Mouse (Mus musculus) lung, embryonic 15.5 days (tissue): ENCODE data around the gene Zc3h13. TPM values are rescaled to one million over a fixed set of nuclear protein-coding genes. Genes with fewer than 3 reads are reported as not detected.
A peak's percentile ranks its signal among the peaks of the same experiment; 100 is the strongest.

Source experiments
- ATAC-seq: fragments of 200-750 bp; cut with Nextera tagmentation; 2 replicates; pipeline ENCODE4 v1.8.0; 2017; ENCODE audit warnings: moderate number of reproducible peaks, borderline replicate concordance; ENCODE audit not compliant: low FRiP score, low TSS enrichment; ENCODE audit errors: extremely low read depth
- H3K27ac ChIP-seq: fragments of 300-500 bp; sonication (generic); 2 replicates; pipeline ENCODE4 v1.5.1; 2015; ENCODE audit warnings: moderate library complexity, mild to moderate bottlenecking, inconsistent platforms
- H3K27me3 ChIP-seq: fragments of 300-500 bp; sonication (generic); 2 replicates; pipeline ENCODE4 v1.6.1; 2015; ENCODE audit warnings: inconsistent platforms
- H3K36me3 ChIP-seq: fragments of 300-500 bp; sonication (generic); 2 replicates; pipeline ENCODE4 v1.6.1; 2015; ENCODE audit warnings: inconsistent platforms
- H3K4me1 ChIP-seq: fragments of 300-500 bp; sonication (generic); 2 replicates; pipeline ENCODE4 v1.6.1; 2015; ENCODE audit warnings: inconsistent platforms
- H3K4me2 ChIP-seq: fragments of 300-500 bp; sonication (generic); 2 replicates; pipeline ENCODE4 v1.6.1; 2015; ENCODE audit warnings: inconsistent platforms, mild to moderate bottlenecking, moderate library complexity
- H3K4me3 ChIP-seq: fragments of 300-500 bp; sonication (generic); 2 replicates; pipeline ENCODE4 v1.5.1; 2015; ENCODE audit warnings: mild to moderate bottlenecking, inconsistent platforms
- H3K9ac ChIP-seq: fragments of 300-500 bp; sonication (generic); 2 replicates; pipeline ENCODE4 v1.6.1; 2015; ENCODE audit warnings: inconsistent platforms
- H3K9me3 ChIP-seq: fragments of 300-500 bp; sonication (generic); 2 replicates; pipeline ENCODE4 v1.6.1; 2016; ENCODE audit warnings: inconsistent platforms
- WGBS: fragments of 180-500 bp; shearing (Covaris S2); methylation state at CpG from one replicate; pipeline ENCODE4 v1.1.7; 2015; 5-methylcytosine and 5-hydroxymethylcytosine counted together
- polyA plus RNA-seq: library from polyadenylated mRNA; unstranded; fragments of >200 nt; fragmentation: Nextera tagmentation; extraction: Ambion mirVana; gene quantifications from 2 replicates; pipeline ENCODE4 v1.2.1, GENCODE M21; 2015

Zc3h13 gene
- 26.8 and 31.2 TPM in 2 replicates for polyA plus RNA-seq

GRCm38 (mm10) chr14:75284193-75284915, at the start of gene Zc3h13:
TSS of gene Zc3h13 (plus strand) at chr14:75284373.
- peak; percentile 99 for ATAC-seq
- WGBS = under 1% methylated on average over 60 of the region's 61 CpGs
- peak within 1 kb of the TSS; percentile 89 for H3K9ac ChIP-seq

GRCm38 (mm10) chr14:75235552-75235951, 48.6 kb upstream of the Zc3h13 start:
- no peak overlapping the region for H3K4me2 ChIP-seq
- H3K27me3 ChIP-seq = no peaks in the 10 kb centered on the region
- 80% methylated on average over 8 of the region's 8 CpGs for WGBS
- no peaks in the 10 kb centered on the region for H3K4me1 ChIP-seq
- no peak for ATAC-seq
- no peaks in the 10 kb centered on the region for H3K36me3 ChIP-seq
- no peak overlapping the region for H3K27ac ChIP-seq
- H3K9me3 ChIP-seq = no peaks in the 10 kb centered on the region
- H3K4me3 ChIP-seq = no peak overlapping the region
- no peak overlapping the region for H3K9ac ChIP-seq

More at GRCm38 (mm10) chr14:75284193-75284915, at the start of gene Zc3h13:
- peak within 1 kb of the TSS; percentile 78 for H3K4me2 ChIP-seq
- H3K27ac ChIP-seq = peak within 1 kb of the TSS; percentile 81
- no peaks in the 10 kb centered on the region for H3K36me3 ChIP-seq
- H3K4me1 ChIP-seq = peaks cover 16% of the 10 kb centered on the region
- H3K4me3 ChIP-seq = peak within 1 kb of the TSS; percentile 97
- no peaks in the 10 kb centered on the region for H3K9me3 ChIP-seq
- no peaks in the 10 kb centered on the region for H3K27me3 ChIP-seq

GRCm38 (mm10) chr14:75235955-75236635, 48.1 kb upstream of the Zc3h13 start:
- Histone ChIP-seq H3K27me3 (no peaks in the 10 kb centered on the region), H3K4me3 (no peak overlapping the region), H3K36me3 (no peaks in the 10 kb centered on the region), H3K9me3 (no peaks in the 10 kb centered on the region), H3K27ac (no peak overlapping the region), H3K9ac (no peak overlapping the region), H3K4me1 (no peaks in the 10 kb centered on the region), H3K4me2 (no peak overlapping the region)
- WGBS = 53% methylated on average over 9 of the region's 9 CpGs
- no peak for ATAC-seq

- Histone ChIP-seq H3K4me2 (no peak overlapping the region), H3K4me1 (no peaks in the 10 kb centered on the region), H3K27me3 (no peaks in the 10 kb centered on the region), H3K9me3 (no peaks in the 10 kb centered on the region), H3K9ac (no peak overlapping the region), H3K4me3 (no peak overlapping the region), H3K27ac (no peak overlapping the region), H3K36me3 (no peaks in the 10 kb centered on the region)
- ATAC-seq = no peak
- WGBS = 81% methylated on average over 4 of the region's 4 CpGs
These were observed 47.6 kb upstream of the Zc3h13 start for GRCm38 (mm10) chr14:75236636-75237003.

- no peaks in the 10 kb centered on the region for H3K27me3 ChIP-seq
- H3K4me2 ChIP-seq = no peak overlapping the region
- no peak for ATAC-seq
- 80% methylated on average over 8 of the region's 8 CpGs for WGBS
- H3K9ac ChIP-seq = no peak overlapping the region
- H3K4me3 ChIP-seq = no peak overlapping the region
- no peak overlapping the region for H3K27ac ChIP-seq
- no peaks in the 10 kb centered on the region for H3K4me1 ChIP-seq
- H3K36me3 ChIP-seq = no peaks in the 10 kb centered on the region
- no peaks in the 10 kb centered on the region for H3K9me3 ChIP-seq
These were observed 47.1 kb upstream of the Zc3h13 start for GRCm38 (mm10) chr14:75237096-75237495.

- WGBS = 76% methylated on average over 6 of the region's 6 CpGs
- Histone ChIP-seq H3K4me2 (no peak overlapping the region), H3K27me3 (no peaks in the 10 kb centered on the region), H3K27ac (no peak overlapping the region), H3K9me3 (no peaks in the 10 kb centered on the region), H3K4me3 (no peak overlapping the region), H3K36me3 (no peaks in the 10 kb centered on the region), H3K4me1 (no peaks in the 10 kb centered on the region), H3K9ac (no peak overlapping the region)
- no peak for ATAC-seq
These were observed 46.0 kb upstream of the Zc3h13 start for GRCm38 (mm10) chr14:75238054-75238692.

- Histone ChIP-seq H3K9ac (no peak within 1 kb of the TSS), H3K4me1 (no peaks in the 10 kb centered on the region), H3K27me3 (no peaks in the 10 kb centered on the region), H3K36me3 (no peaks in the 10 kb centered on the region), H3K4me3 (no peak within 1 kb of the TSS), H3K9me3 (no peaks in the 10 kb centered on the region), H3K4me2 (no peak within 1 kb of the TSS), H3K27ac (no peak within 1 kb of the TSS)
- 67% methylated on average over 5 of the region's 5 CpGs for WGBS
- no peak for ATAC-seq
These were observed 42.1 kb upstream of the Zc3h13 start, which contains the start of gene Cpb2 for GRCm38 (mm10) chr14:75242087-75242486. TSS of gene Cpb2 (plus strand) at chr14:75242287.

- Histone ChIP-seq H3K27me3 (no peaks in the 10 kb centered on the region), H3K4me3 (no peak overlapping the region), H3K27ac (no peak overlapping the region), H3K9me3 (no peaks in the 10 kb centered on the region), H3K9ac (no peak overlapping the region), H3K4me1 (no peaks in the 10 kb centered on the region), H3K36me3 (no peaks in the 10 kb centered on the region), H3K4me2 (no peak overlapping the region)
- no peak for ATAC-seq
- 78% methylated on average over 11 of the region's 11 CpGs for WGBS
These were observed 37.9 kb upstream of the Zc3h13 start for GRCm38 (mm10) chr14:75246024-75247000.

GRCm38 (mm10) chr14:75250432-75250831, 33.7 kb upstream of the Zc3h13 start:
- no peak overlapping the region for H3K27ac ChIP-seq
- H3K27me3 ChIP-seq = no peaks in the 10 kb centered on the region
- H3K4me2 ChIP-seq = no peak overlapping the region
- H3K9me3 ChIP-seq = no peaks in the 10 kb centered on the region
- no peak overlapping the region for H3K4me3 ChIP-seq
- no peak for ATAC-seq
- no peaks in the 10 kb centered on the region for H3K36me3 ChIP-seq
- 65% methylated on average over 3 of the region's 3 CpGs for WGBS
- H3K9ac ChIP-seq = no peak overlapping the region
- H3K4me1 ChIP-seq = no peaks in the 10 kb centered on the region

- Histone ChIP-seq H3K9ac (no peak overlapping the region), H3K36me3 (no peaks in the 10 kb centered on the region), H3K9me3 (no peaks in the 10 kb centered on the region), H3K4me2 (no peak overlapping the region), H3K4me1 (no peaks in the 10 kb centered on the region), H3K27ac (no peak overlapping the region), H3K4me3 (no peak overlapping the region), H3K27me3 (no peaks in the 10 kb centered on the region)
- 38% methylated on average over 5 of the region's 5 CpGs for WGBS
- no peak for ATAC-seq
These were observed 27.7 kb upstream of the Zc3h13 start for GRCm38 (mm10) chr14:75256521-75256920.

- Histone ChIP-seq H3K4me1 (no peaks in the 10 kb centered on the region), H3K9me3 (no peaks in the 10 kb centered on the region), H3K9ac (no peak overlapping the region), H3K27ac (no peak overlapping the region), H3K27me3 (0 out of 2 replicates have a peak, but pooled peaks cover 3% of the 10 kb centered on the region), H3K36me3 (no peaks in the 10 kb centered on the region), H3K4me3 (no peak overlapping the region), H3K4me2 (no peak overlapping the region)
- WGBS = 82% methylated on average over 5 of the region's 5 CpGs
- no peak for ATAC-seq
These were observed 14.6 kb upstream of the Zc3h13 start for GRCm38 (mm10) chr14:75269531-75269930.
